ENCODE assay signal across 23 mouse cellular contexts in genomic region chr7:17712938-17713337, GRCm38 (mm10). TPM values are rescaled to one million over a fixed set of nuclear protein-coding genes. Genes with fewer than 3 reads are reported as not detected.
"Had no signal": no experiment of that assay in that cellular context is flagged by ENCODE, and none has a peak within 500 bp of the region (broad histone marks: within the 10 kb centered on the region; RNA-seq: fewer than 3 reads in every experiment).

Ceacam5 (plus strand) TSS chr7:17713238.

- H3K4me3 ChIP-seq: neural tube, embryonic 13.5 days; neural tube, embryonic 15.5 days; stomach, embryonic 15.5 days had no signal

- H3K27me3 ChIP-seq: neural tube, embryonic 13.5 days; neural tube, embryonic 15.5 days; stomach, embryonic 15.5 days had no signal

- H3K27ac ChIP-seq: neural tube, embryonic 13.5 days; neural tube, embryonic 15.5 days; stomach, embryonic 15.5 days; stomach, postnatal 0 days had no signal

- H3K4me1 ChIP-seq: neural tube, embryonic 13.5 days; neural tube, embryonic 15.5 days; stomach, embryonic 15.5 days had no signal

- DNase-seq: retina, postnatal 1 day; right cerebral cortex, adult 18-20 months; right cerebral cortex, postnatal 14 days; right cerebral cortex, postnatal 25 days; right cerebral cortex, postnatal 4 days; spleen, adult 18-20 months; thymus, adult 18-20 months; thymus, adult 2 months; thymus, postnatal 14 days; thymus, postnatal 25 days; thymus, postnatal 36 days; thymus, postnatal 4 days had no signal

RNA-seq across cellular contexts. Expression of gene Ceacam5, which starts in this region (rescaled TPM):
- polyA plus RNA-seq: neural tube, embryonic 13.5 days; neural tube, embryonic 14.5 days; neural tube, embryonic 15.5 days; small intestine, adult 2 months; spleen, adult 2 months; stomach, embryonic 14.5 days; stomach, embryonic 15.5 days; stomach, embryonic 16.5 days; stomach, postnatal 0 days; testis, adult 2 months; thymus, adult 2 months; thymus, postnatal 0 days had no signal
